Mouse (Mus musculus) MEL (cell line): ENCODE results near the gene Rps26.

Experiments used
- CTCF ChIP-seq, 3 experiments: IDR thresholded peaks in 2 of 3; conservative IDR thresholded peaks in 1 of 3; 2 replicates each; pipeline ENCODE4 v1.5.1; 2011 to 2012; ENCODE audit warnings: low read length in 3 of 3, low read depth in 2 of 3, mild to moderate bottlenecking in 2 of 3, improper control_type of control experiment in 1 of 3, inconsistent platforms in 1 of 3, mixed read lengths in 1 of 3, moderate library complexity in 1 of 3; ENCODE audit not compliant: control insufficient read depth in 1 of 3, insufficient read depth in 1 of 3, poor library complexity in 1 of 3, severe bottlenecking in 1 of 3
- E2F4 ChIP-seq: IDR thresholded peaks from 2 replicates; pipeline ENCODE4 v1.6.1; 2011; ENCODE audit warnings: low read depth, low read length, improper control_type of control experiment, borderline replicate concordance
- ELF1 ChIP-seq: IDR thresholded peaks from 2 replicates; pipeline ENCODE4 v1.6.1; 2014; ENCODE audit warnings: low read depth, mild to moderate bottlenecking, inconsistent platforms, low read length, improper control_type of control experiment, moderate library complexity
- EP300 ChIP-seq, 2 experiments: IDR thresholded peaks; 2 replicates each; pipeline ENCODE4 v1.6.1; 2011; ENCODE audit warnings: improper control_type of control experiment in 2 of 2, low read length in 2 of 2, low read depth in 1 of 2, mild to moderate bottlenecking in 1 of 2
- GATA1 ChIP-seq: IDR thresholded peaks from 2 replicates; pipeline ENCODE4 v1.6.1; 2011; ENCODE audit warnings: low read depth, low read length, improper control_type of control experiment
- POLR2A ChIP-seq, 2 experiments: IDR thresholded peaks; 2 replicates each; pipeline ENCODE4 v1.6.1; 2011 to 2012; ENCODE audit warnings: low read length in 2 of 2, mild to moderate bottlenecking in 2 of 2, control low read depth in 1 of 2, improper control_type of control experiment in 1 of 2, low read depth in 1 of 2, moderate library complexity in 1 of 2; ENCODE audit not compliant: control insufficient read depth in 1 of 2, insufficient read depth in 1 of 2, poor library complexity in 1 of 2

GRCm38 (mm10) chr10:128590193-128590690 lies 36.3 kb downstream of the Rps26 start:
- TF ChIP-seq E2F4 (no peak), EP300 (IDR thresholded peaks at IDR 0.05; ENCODE audit: low read depth in 1 of 2, low read length in 2 of 2) (no peak), GATA1 (no peak), CTCF (IDR thresholded peaks at IDR 0.05 in 2 of 3, conservative IDR thresholded peaks at IDR 0.05 in 1 of 3; ENCODE audit: control insufficient read depth in 1 of 3, insufficient read depth in 1 of 3, low read depth in 2 of 3, low read length in 3 of 3, poor library complexity in 1 of 3, severe bottlenecking in 1 of 3) (peak; percentile 75 to 86 (median 76)), POLR2A (IDR thresholded peaks at IDR 0.05; ENCODE audit: control insufficient read depth in 1 of 2, insufficient read depth in 1 of 2, low read depth in 1 of 2, low read length in 2 of 2, poor library complexity in 1 of 2) (no peak), ELF1 (no peak)
